In the genomic region with DNA sequence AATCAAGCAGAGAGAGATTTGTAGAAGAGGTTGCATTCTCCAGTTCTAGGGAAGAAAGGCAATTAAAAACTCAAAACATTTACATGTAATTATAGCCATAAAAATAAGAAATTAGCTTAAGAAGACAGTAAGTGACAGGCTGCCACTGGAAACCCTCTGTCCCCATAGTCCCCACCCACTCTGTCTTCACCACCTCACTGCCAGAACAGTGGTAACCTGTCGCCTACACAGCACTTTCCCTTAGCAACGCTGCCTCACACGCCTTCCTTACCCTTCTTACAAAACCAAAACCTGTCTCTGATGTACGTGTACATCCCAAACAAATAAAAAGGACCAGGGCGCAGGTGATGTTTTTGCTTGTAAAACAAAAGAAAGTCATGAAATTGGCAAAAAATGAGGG, we compare ENCODE assay signal across 25 mouse cellular contexts. TPM values are rescaled to one million over a fixed set of nuclear protein-coding genes. Genes with fewer than 3 reads are reported as not detected.
DNase-seq lines count a peak whose midpoint lies in the region; ATAC-seq and TF ChIP-seq lines count a peak whose summit lies in the region.
"Had no signal": no experiment of that assay in that cellular context is flagged by ENCODE, and none has a peak within 500 bp of the region (broad histone marks: within the 10 kb centered on the region; RNA-seq: fewer than 3 reads in every experiment).

No protein-coding gene starts in this region.

- dilution Hi-C loops in CH12.LX (cut with MboI; ENCODE audit: extremely low pct_ligation_motif_present, extremely low pct_unique_long_range_greater_than_20kb, low sequenced_read_pairs), result no loop called here

- H3K4me2 ChIP-seq in forebrain, postnatal 0 days (ENCODE audit: low read depth), result no peak overlapping the region
- no peak overlapping the region for H3K4me2 ChIP-seq in liver, embryonic 11.5 days
- H3K4me2 ChIP-seq in CH12.LX (ENCODE audit: insufficient read depth, low read depth, poor library complexity, severe bottlenecking), result 0 out of 2 replicates have a peak overlapping the region, but pooled peaks have one; percentile 10
- H3K4me2 ChIP-seq in forebrain, embryonic 15.5 days (replicated peaks), result no peak overlapping the region
- H3K4me2 ChIP-seq in intestine, embryonic 15.5 days (replicated peaks), result no peak overlapping the region
- H3K4me2 ChIP-seq: kidney, embryonic 15.5 days had no signal

- H3K36me3 ChIP-seq in forebrain, embryonic 10.5 days (replicated peaks), result no peaks in the 10 kb centered on the region
- no peaks in the 10 kb centered on the region for H3K36me3 ChIP-seq in forebrain, postnatal 0 days (ENCODE audit: insufficient read depth)
- no peaks in the 10 kb centered on the region for H3K36me3 ChIP-seq in liver, embryonic 11.5 days (ENCODE audit: control insufficient read depth, insufficient read depth, low read length)
- no peaks in the 10 kb centered on the region for H3K36me3 ChIP-seq in CH12.LX (replicated peaks in 1 of 2; ENCODE audit: control insufficient read depth in 1 of 2, insufficient read depth in 1 of 2, low read length in 1 of 2)
- H3K36me3 ChIP-seq in forebrain, embryonic 15.5 days, result no peaks in the 10 kb centered on the region
- no peaks in the 10 kb centered on the region for H3K36me3 ChIP-seq in intestine, embryonic 15.5 days
- H3K36me3 ChIP-seq: G1E; kidney, embryonic 15.5 days had no signal

- no peak; the same call in 1 of the 2 replicates for ATAC-seq in forebrain, postnatal 0 days
- ATAC-seq in liver, embryonic 11.5 days (replicated peaks; ENCODE audit: low FRiP score), result no peak
- peak; percentile 42; the same call in 1 of the 2 replicates for ATAC-seq in forebrain, embryonic 15.5 days (replicated peaks)
- no peak for ATAC-seq in intestine, embryonic 15.5 days
- ATAC-seq: activated CD4-positive, CD25-positive, alpha-beta regulatory T cell, adult 4 months; CD4-positive, CD25-positive, alpha-beta regulatory T cell, adult 4 months; intestine, postnatal 0 days had no signal

- in situ Hi-C loops in CH12.LX (cut with MboI; ENCODE audit: low pct_ligation_motif_present, low pct_unique_long_range_greater_than_20kb, low sequenced_read_pairs), result no loop called here

- H3K4me1 ChIP-seq in forebrain, embryonic 10.5 days, result peaks cover 40% of the 10 kb centered on the region
- no peaks in the 10 kb centered on the region for H3K4me1 ChIP-seq in forebrain, postnatal 0 days (ENCODE audit: insufficient read depth)
- H3K4me1 ChIP-seq in liver, embryonic 11.5 days (replicated peaks; ENCODE audit: control insufficient read depth, insufficient read depth, low read length), result peaks cover 5% of the 10 kb centered on the region; the same call in 1 of the 2 replicates
- H3K4me1 ChIP-seq in CH12.LX (ENCODE audit: control insufficient read depth in 1 of 2, insufficient read depth in 2 of 2), result 0 out of 4 replicates have a peak, but pooled peaks cover 0 to 2% of the 10 kb centered on the region in 2 experiments
- peaks cover 32% of the 10 kb centered on the region for H3K4me1 ChIP-seq in forebrain, embryonic 15.5 days
- 0 out of 2 replicates have a peak, but pooled peaks cover 4% of the 10 kb centered on the region for H3K4me1 ChIP-seq in intestine, embryonic 15.5 days (replicated peaks)

- H3K4me3 ChIP-seq in forebrain, embryonic 10.5 days, result no peak overlapping the region
- H3K4me3 ChIP-seq in forebrain, postnatal 0 days (ENCODE audit: low read depth, low read length), result no peak overlapping the region
- H3K4me3 ChIP-seq in liver, embryonic 11.5 days (ENCODE audit: low read depth, low read length), result no peak overlapping the region
- no peak overlapping the region for H3K4me3 ChIP-seq in CH12.LX (replicated peaks in 1 of 3; ENCODE audit: low read depth in 2 of 3, low read length in 2 of 3, poor library complexity in 1 of 3)
- H3K4me3 ChIP-seq in forebrain, embryonic 15.5 days, result no peak overlapping the region
- H3K4me3 ChIP-seq in intestine, embryonic 15.5 days (replicated peaks), result no peak overlapping the region
- H3K4me3 ChIP-seq: kidney, embryonic 15.5 days had no signal

- H3K27ac ChIP-seq in forebrain, embryonic 10.5 days, result 0 out of 2 replicates have a peak overlapping the region, but pooled peaks have one; percentile 20
- H3K27ac ChIP-seq in forebrain, postnatal 0 days (ENCODE audit: low read depth, low read length), result no peak overlapping the region
- H3K27ac ChIP-seq in liver, embryonic 11.5 days (ENCODE audit: low read depth, low read length), result no peak overlapping the region
- H3K27ac ChIP-seq in CH12.LX (ENCODE audit: insufficient read depth, low read depth), result no peak overlapping the region
- peak overlapping the region; percentile 61 for H3K27ac ChIP-seq in forebrain, embryonic 15.5 days (replicated peaks)
- no peak overlapping the region for H3K27ac ChIP-seq in intestine, embryonic 15.5 days
- H3K27ac ChIP-seq: kidney, embryonic 15.5 days had no signal

- H3K9ac ChIP-seq in forebrain, postnatal 0 days, result no peak overlapping the region
- H3K9ac ChIP-seq in liver, embryonic 11.5 days (ENCODE audit: low read depth, low read length), result no peak overlapping the region
- H3K9ac ChIP-seq in CH12.LX (ENCODE audit: insufficient read depth, low read depth), result no peak overlapping the region
- no peak overlapping the region for H3K9ac ChIP-seq in forebrain, embryonic 15.5 days (replicated peaks)
- no peak overlapping the region for H3K9ac ChIP-seq in intestine, embryonic 15.5 days
- H3K9ac ChIP-seq: kidney, embryonic 15.5 days had no signal

- no peak for TF ChIP-seq EP300 in CH12.LX (IDR thresholded peaks at IDR 0.05; ENCODE audit: low read length)

- peaks cover 47% of the 10 kb centered on the region for H3K27me3 ChIP-seq in forebrain, embryonic 10.5 days (ENCODE audit: poor library complexity, severe bottlenecking)
- no peaks in the 10 kb centered on the region; the same call in 1 of the 2 replicates for H3K27me3 ChIP-seq in forebrain, postnatal 0 days (ENCODE audit: insufficient read depth, low read length)
- H3K27me3 ChIP-seq in liver, embryonic 11.5 days (replicated peaks; ENCODE audit: control insufficient read depth, insufficient read depth, low read length), result peaks cover 28% of the 10 kb centered on the region
- no peaks in the 10 kb centered on the region for H3K27me3 ChIP-seq in CH12.LX (replicated peaks)
- H3K27me3 ChIP-seq in forebrain, embryonic 15.5 days, result no peaks in the 10 kb centered on the region
- H3K27me3 ChIP-seq in intestine, embryonic 15.5 days (replicated peaks), result 0 out of 2 replicates have a peak, but pooled peaks cover 4% of the 10 kb centered on the region

- DNase-seq in forebrain, embryonic 10.5 days (ENCODE audit: extremely low spot score, low spot score), result no peak
- no peak for DNase-seq in forebrain, postnatal 0 days
- DNase-seq in liver, embryonic 11.5 days (ENCODE audit: low spot score), result peak; percentile 24
- DNase-seq in liver (no peak), CH12.LX (ENCODE audit: extremely low read depth) (no peak)
- no peak for DNase-seq in B cell, adult 2 months
- DNase-seq: adrenal gland, postnatal 10 days; cerebellum, adult 18-20 months; cerebellum, postnatal 36 days; heart, adult 18-20 months; kidney, postnatal 4 days; spleen, adult 18-20 months; thymus, postnatal 36 days had no signal

- 78% methylated on average over 5 of the region's 5 CpGs for WGBS in forebrain, embryonic 10.5 days
- WGBS in forebrain, postnatal 0 days, result 59% methylated on average over 5 of the region's 5 CpGs
- WGBS in liver, embryonic 11.5 days, result 72% methylated on average over 5 of the region's 5 CpGs
- WGBS in forebrain, embryonic 15.5 days, result 54% methylated on average over 5 of the region's 5 CpGs
- 71% methylated on average over 5 of the region's 5 CpGs for WGBS in intestine, embryonic 15.5 days

- H3K79me2 ChIP-seq in CH12.LX (replicated peaks; ENCODE audit: control insufficient read depth, extremely low read depth, insufficient read depth, poor library complexity, severe bottlenecking), result no peaks in the 10 kb centered on the region

- no peak for TF ChIP-seq CTCF in forebrain, postnatal 0 days (IDR thresholded peaks at IDR 0.05; ENCODE audit: low read depth)
- no peak for TF ChIP-seq CTCF in CH12.LX (conservative IDR thresholded peaks at IDR 0.05 in 1 of 2, IDR thresholded peaks at IDR 0.05 in 1 of 2; ENCODE audit: low read depth in 2 of 2, low read length in 2 of 2)

- TF ChIP-seq RAD21 in CH12.LX (IDR thresholded peaks at IDR 0.05; ENCODE audit: low read depth, low read length), result no peak

- TF ChIP-seq POLR2A in CH12.LX (IDR thresholded peaks at IDR 0.05; ENCODE audit: low read depth, low read length), result no peak

- no peaks in the 10 kb centered on the region for H3K9me3 ChIP-seq in forebrain, embryonic 10.5 days
- no peaks in the 10 kb centered on the region for H3K9me3 ChIP-seq in forebrain, postnatal 0 days (ENCODE audit: low read length)
- H3K9me3 ChIP-seq in liver, embryonic 11.5 days (ENCODE audit: control insufficient read depth, low read length), result no peaks in the 10 kb centered on the region
- no peaks in the 10 kb centered on the region for H3K9me3 ChIP-seq in CH12.LX (replicated peaks; ENCODE audit: low read length)
- no peaks in the 10 kb centered on the region for H3K9me3 ChIP-seq in forebrain, embryonic 15.5 days
- no peaks in the 10 kb centered on the region for H3K9me3 ChIP-seq in intestine, embryonic 15.5 days
- H3K9me3 ChIP-seq: G1E; kidney, embryonic 15.5 days had no signal

TF ChIP-seq in CH12.LX, 34 proteins besides CTCF, POLR2A, EP300 and RAD21:
- TF ChIP-seq KAT2A (IDR thresholded peaks at IDR 0.05; ENCODE audit: insufficient replicate concordance, low read length), result no peak
- no peak for TF ChIP-seq JUN (IDR thresholded peaks at IDR 0.05; ENCODE audit: insufficient read depth, low read depth, low read length)
- no peak for TF ChIP-seq USF1 (IDR thresholded peaks at IDR 0.05; ENCODE audit: low read depth, low read length)
- TF ChIP-seq TCF12 (IDR thresholded peaks at IDR 0.05; ENCODE audit: low read depth, low read length), result no peak
- no peak for TF ChIP-seq TBP (conservative IDR thresholded peaks at IDR 0.05; ENCODE audit: low read depth, low read length)
- no peak for TF ChIP-seq ZNF384 (IDR thresholded peaks at IDR 0.05; ENCODE audit: low read depth, low read length)
- no peak for TF ChIP-seq MYC (IDR thresholded peaks at IDR 0.05; ENCODE audit: low read depth, low read length)
- no peak for TF ChIP-seq POLR2AphosphoS2 (IDR thresholded peaks at IDR 0.05; ENCODE audit: low read depth, low read length)

RNA-seq across cellular contexts. Expression of a gene that starts 15.8 kb away (rescaled TPM):
- 10.4 and 16.5 TPM in 2 replicates for polyA plus RNA-seq in forebrain, embryonic 10.5 days (2016; fragmentation: Nextera tagmentation; extraction: Ambion mirVana)
- 8.6 and 19.0 TPM in 2 replicates for total RNA-seq in forebrain, postnatal 0 days (2014; rRNA removed)
- polyA plus RNA-seq in forebrain, postnatal 0 days (2015; fragmentation: Nextera tagmentation; extraction: Ambion mirVana), result 7.0 and 14.6 TPM in 2 replicates
- polyA plus RNA-seq in liver, embryonic 11.5 days (2014; fragmentation: Nextera tagmentation; extraction: Ambion mirVana), result 0.09 and 0.19 TPM in 2 replicates
- total RNA-seq in CH12.LX (2012; rRNA removed), result not detected in 2 replicates
- total RNA-seq in CH12.LX (2014; rRNA removed), result not detected in 2 replicates
- not detected in 2 replicates for polyA plus RNA-seq in CH12.LX (2012; ENCODE audit: insufficient read length, low read depth)
- 24.3 and 25.4 TPM in 2 replicates for polyA plus RNA-seq in forebrain, embryonic 15.5 days (2015; fragmentation: Nextera tagmentation; extraction: Ambion mirVana)
- polyA plus RNA-seq in intestine, embryonic 15.5 days (2015; fragmentation: Nextera tagmentation; extraction: Ambion mirVana), result 0.06 TPM in 1 of 2 replicates, not detected in the other
- total RNA-seq: gastrocnemius, adult 8-10 months; heart, adult 18-20 months; hematopoietic stem cell, adult 5-6 weeks had no signal
- polyA plus RNA-seq: activated CD4-positive, CD25-positive, alpha-beta regulatory T cell, adult 4 months; CD4-positive, CD25-positive, alpha-beta regulatory T cell, adult 4 months; G1E; heart, embryonic 14.5 days; intestine, postnatal 0 days; kidney, embryonic 15.5 days; liver, embryonic 16.5 days; lung, postnatal 0 days had no signal

Comparison
In these comparisons a context has a peak if more than half of its experiments do, and no peak if none do; other contexts are left out.
1. H3K27ac ChIP-seq: peak in forebrain, embryonic 10.5 days (single experiment) and forebrain, embryonic 15.5 days (single experiment); none in forebrain, postnatal 0 days (single experiment), liver, embryonic 11.5 days (single experiment), CH12.LX (single experiment) and intestine, embryonic 15.5 days (single experiment).